20 mouse cellular contexts compared by ENCODE assay signal in genomic region chr5:63943291-63943690, GRCm38 (mm10). TPM values are rescaled to one million over a fixed set of nuclear protein-coding genes. Genes with fewer than 3 reads are reported as not detected.
DNase-seq lines count a peak whose midpoint lies in the region; TF ChIP-seq lines count a peak whose summit lies in the region.
"Had no signal": no experiment of that assay in that cellular context is flagged by ENCODE, and none has a peak within 500 bp of the region (broad histone marks: within the 10 kb centered on the region; RNA-seq: fewer than 3 reads in every experiment).

No protein-coding gene starts in this region.

- H3K4me3 ChIP-seq in spleen, adult 2 months (ENCODE audit: extremely low read depth, insufficient read depth, insufficient read length) = peak overlapping the region; percentile 48
- H3K4me3 ChIP-seq in bone marrow macrophage, adult 2 months (ENCODE audit: insufficient read depth, low read length) = peak overlapping the region; percentile 66
- peak overlapping the region; percentile 3; the same call in 1 of the 2 replicates for H3K4me3 ChIP-seq in macrophage (ENCODE audit: inconsistent target)
- H3K4me3 ChIP-seq: forebrain, embryonic 10.5 days; hindbrain, embryonic 15.5 days; midbrain, embryonic 12.5 days; neural tube, embryonic 15.5 days had no signal

- peaks cover 84% of the 10 kb centered on the region for H3K79me2 ChIP-seq in macrophage (ENCODE audit: inconsistent target)

- H3K27me3 ChIP-seq in spleen, adult 2 months (ENCODE audit: control insufficient read depth, insufficient read depth, low read length) = no peaks in the 10 kb centered on the region
- H3K27me3 ChIP-seq: hindbrain, embryonic 15.5 days; midbrain, embryonic 12.5 days; neural tube, embryonic 15.5 days had no signal

- DNase-seq in spleen, adult 2 months (ENCODE audit: low read depth in 1 of 2, low spot score in 2 of 2) = peak in 1 of 2 experiments; percentile 54
- no peak for DNase-seq in spleen, adult 12 weeks (ENCODE audit: low spot score)
- no peak for DNase-seq in right cerebral cortex, postnatal 14 days
- no peak for DNase-seq in frontal cortex, adult 2 months (ENCODE audit: extremely low spot score in 1 of 2, low spot score in 1 of 2)
- no peak for DNase-seq in layer of hippocampus, adult 8-10 months (ENCODE audit: low spot score in 2 of 2)
- no peak for DNase-seq in kidney, postnatal 14 days
- DNase-seq: adrenal gland, postnatal 10 days; cerebellum, adult 9-10 months; kidney, adult 11 months; kidney, postnatal 25 days; layer of hippocampus, adult 9-11 months; lung, postnatal 14 days; thymus, postnatal 25 days had no signal

- no peak for TF ChIP-seq CTCF in spleen, adult 2 months (IDR thresholded peaks at IDR 0.05; ENCODE audit: extremely low read depth, insufficient read depth, insufficient read length, insufficient replicate concordance)
- TF ChIP-seq CTCF in bone marrow macrophage, adult 2 months (IDR thresholded peaks at IDR 0.05; ENCODE audit: low read depth, low read length) = no peak

- peak overlapping the region; percentile 59; the same call in 1 of the 2 replicates for H3K27ac ChIP-seq in spleen, adult 2 months (ENCODE audit: insufficient read depth, low read length)
- H3K27ac ChIP-seq in bone marrow macrophage, adult 2 months (ENCODE audit: insufficient read depth, low read depth, low read length) = peak overlapping the region; percentile 90
- H3K27ac ChIP-seq in macrophage = peak overlapping the region; percentile 58
- H3K27ac ChIP-seq: forebrain, embryonic 10.5 days; hindbrain, embryonic 15.5 days; midbrain, embryonic 12.5 days; neural tube, embryonic 15.5 days; stomach, postnatal 0 days had no signal

- WGBS in spleen, adult 2 months = 13% methylated on average over 9 of the region's 9 CpGs
- WGBS in macrophage (ENCODE audit: missing documents) = 15% methylated on average over 9 of the region's 9 CpGs

- H3K36me3 ChIP-seq in spleen, adult 2 months (ENCODE audit: control insufficient read depth, insufficient read depth, low read length) = no peaks in the 10 kb centered on the region
- no peaks in the 10 kb centered on the region for H3K36me3 ChIP-seq in macrophage (ENCODE audit: inconsistent target)
- H3K36me3 ChIP-seq: forebrain, embryonic 10.5 days; hindbrain, embryonic 15.5 days; midbrain, embryonic 12.5 days; neural tube, embryonic 15.5 days had no signal

- H3K4me1 ChIP-seq in spleen, adult 2 months (ENCODE audit: control insufficient read depth, insufficient read depth, insufficient read length) = peaks cover 18% of the 10 kb centered on the region
- peaks cover 53% of the 10 kb centered on the region for H3K4me1 ChIP-seq in bone marrow macrophage, adult 2 months (ENCODE audit: control insufficient read depth, insufficient read depth, low read length)
- H3K4me1 ChIP-seq: hindbrain, embryonic 15.5 days; midbrain, embryonic 12.5 days; neural tube, embryonic 15.5 days had no signal

- TF ChIP-seq POLR2A in spleen, adult 2 months (IDR thresholded peaks at IDR 0.05; ENCODE audit: low read depth, low read length) = no peak
- no peak for TF ChIP-seq POLR2A in bone marrow macrophage, adult 2 months (IDR thresholded peaks at IDR 0.05; ENCODE audit: borderline replicate concordance, low read depth, low read length)

RNA-seq across cellular contexts. Expression of gene Rell1, which starts 25.4 kb away (rescaled TPM):
- polyA plus RNA-seq in spleen, adult 2 months (2012; rRNA removed) = 5.1 and 6.6 TPM in 2 replicates
- polyA plus RNA-seq in bone marrow macrophage, adult 2 months (2012; ENCODE audit: insufficient read depth, insufficient read length, missing spikeins) = 59.0 and 63.3 TPM in 2 replicates
- 10 to 100 TPM in 25 of 26 experiments, 1 to 10 TPM in 1; 8.4 to 87.3 (median 36.8) TPM for total RNA-seq in macrophage (2018; cell fraction: chromatin; rRNA removed)
- 10 to 100 TPM; 12.3 to 63.0 (median 36.0) TPM for total RNA-seq in macrophage (2018; cell fraction: cytosol; rRNA removed)
- total RNA-seq in macrophage (2018; cell fraction: nucleus; rRNA removed) = 10 to 100 TPM; 19.5 to 77.0 (median 36.5) TPM
- polyA plus RNA-seq in macrophage (2018) = 13.4 to 54.1 TPM (median 37.2 TPM) in 3 replicates
- 9.2 and 9.9 TPM in 2 replicates for polyA plus RNA-seq in frontal cortex, adult 2 months (2012; rRNA removed)
- total RNA-seq in layer of hippocampus, adult 8-10 months (2022) = 10 to 100 TPM; 10.5 to 13.3 (median 11.8) TPM

Comparison
In these comparisons a context has a peak if more than half of its experiments do, and no peak if none do; other contexts are left out.
1. H3K4me3 ChIP-seq: peak in every context shown above with its lines; median percentile 66 in bone marrow macrophage, adult 2 months; 48 in spleen, adult 2 months; 3 in macrophage.